Mouse (Mus musculus): ENCODE results near the gene Olfr231. TPM values are rescaled to one million over a fixed set of nuclear protein-coding genes. Genes with fewer than 3 reads are reported as not detected.

Gene Olfr231
- polyA plus RNA-seq (2021; fragmentation: Nextera tagmentation): not detected in 2 replicates
- long read RNA-seq, experiment 1: 0 reads
- long read RNA-seq, experiment 2: 0 reads

DNA sequence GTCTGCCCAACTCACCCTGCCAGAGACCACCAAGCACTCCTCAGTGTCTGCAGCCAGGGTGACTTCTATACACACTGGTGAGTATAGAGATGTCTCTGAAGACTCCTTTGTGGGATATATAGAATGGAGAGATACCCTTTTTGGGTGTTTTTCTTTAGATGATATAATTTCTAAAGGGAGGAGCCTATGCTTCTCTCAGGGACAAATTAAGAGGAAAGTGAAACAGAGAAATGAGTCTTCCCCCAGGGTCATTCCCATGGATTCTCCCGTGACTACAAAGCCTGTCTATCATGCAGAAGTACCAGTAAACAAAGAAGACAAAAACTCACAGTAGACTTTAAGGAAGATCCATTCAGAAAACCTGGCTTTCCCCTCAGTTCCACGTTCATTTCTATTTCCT, at the start of gene Olfr231:
Gene Olfr231 (minus strand): TSS at position 101 of the 400 bp plus-strand sequence.

DNA sequence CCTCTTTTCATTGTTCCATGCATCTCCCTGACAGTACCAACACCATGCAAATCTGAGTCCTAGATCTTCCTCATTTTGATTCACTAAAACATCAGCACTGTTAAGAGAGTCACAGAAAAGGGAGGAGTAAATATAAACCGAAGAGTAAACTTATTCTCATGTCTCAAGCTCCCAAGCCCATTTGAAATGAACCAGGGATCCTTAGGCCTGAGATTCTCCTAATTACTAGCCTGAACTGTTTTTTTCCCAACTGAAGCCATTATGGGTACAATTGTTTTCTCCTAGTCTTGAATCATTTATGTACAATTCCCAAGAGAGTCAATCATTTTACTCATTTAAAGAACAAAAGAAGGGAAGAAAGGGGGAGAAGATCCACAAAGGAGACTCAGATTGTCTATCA, 34.4 kb upstream of the Olfr231 start, which contains the start of gene Olfr420:
Gene Olfr420 (plus strand): TSS at position 301 of the 400 bp plus-strand sequence.

DNA sequence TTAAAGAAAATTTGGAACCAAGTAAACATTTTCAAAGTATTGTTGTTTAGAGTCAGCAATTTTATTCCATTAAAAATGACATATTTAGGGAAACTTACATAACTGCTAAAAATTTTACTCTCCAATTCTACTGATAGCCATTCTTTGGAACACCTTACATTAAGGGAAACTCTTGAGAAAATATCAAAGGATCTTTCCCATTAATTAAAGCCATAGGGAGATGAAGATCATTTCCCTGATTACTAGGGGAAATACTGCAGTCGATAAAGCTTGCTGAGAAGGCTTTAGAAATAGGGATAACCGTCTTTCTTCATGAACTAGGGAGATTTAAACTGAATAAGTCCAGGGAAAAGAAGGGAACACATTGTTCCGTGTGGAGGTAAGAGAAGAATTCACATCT, 10.3 kb upstream of the Olfr231 start, which contains the start of gene Olfr424:
Gene Olfr424 (plus strand): TSS at position 301 of the 400 bp plus-strand sequence.

DNA sequence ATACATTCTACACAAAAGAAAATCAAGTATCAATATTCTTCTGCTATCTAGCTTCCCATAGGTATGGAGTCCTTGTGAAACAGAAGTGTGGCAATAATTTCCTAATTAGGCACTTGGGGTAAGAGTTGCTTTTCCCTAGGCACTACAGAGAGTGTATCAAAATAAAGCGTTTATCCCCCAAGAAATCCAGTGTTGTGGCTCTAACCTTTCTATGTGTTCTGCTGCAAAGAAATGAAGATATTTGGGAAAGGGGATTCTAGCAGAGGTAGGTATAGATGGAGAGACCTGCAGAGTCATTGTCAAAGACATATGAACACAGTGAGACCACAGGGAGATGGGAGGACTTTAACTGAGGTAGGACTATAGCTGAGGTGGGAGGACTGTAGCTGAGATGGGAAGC, 24.4 kb downstream of the Olfr231 start, which contains the start of gene Olfr427:
Gene Olfr427 (plus strand): TSS at position 301 of the 400 bp plus-strand sequence.

DNA sequence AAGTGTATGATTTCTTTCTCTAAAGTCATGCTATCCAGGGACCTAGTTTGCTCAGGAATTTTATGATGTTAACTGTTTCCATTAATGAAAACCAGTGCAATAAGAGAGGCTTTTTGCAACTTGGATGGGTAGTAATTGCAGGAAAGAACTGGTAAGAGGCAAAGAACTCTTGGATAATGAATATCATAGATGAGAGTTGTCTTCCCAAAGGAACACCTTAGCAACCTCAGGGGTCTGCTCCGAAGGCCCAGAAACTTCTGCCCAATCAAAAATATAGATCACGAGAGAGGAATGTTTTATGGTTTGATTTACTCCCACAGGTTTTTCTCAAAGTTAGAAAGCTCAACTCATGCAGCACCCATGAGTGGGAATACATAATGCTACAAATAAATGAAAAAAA, 36.9 kb downstream of the Olfr231 start, which contains the start of gene Olfr429:
Gene Olfr429 (plus strand): TSS at position 301 of the 400 bp plus-strand sequence.

DNA sequence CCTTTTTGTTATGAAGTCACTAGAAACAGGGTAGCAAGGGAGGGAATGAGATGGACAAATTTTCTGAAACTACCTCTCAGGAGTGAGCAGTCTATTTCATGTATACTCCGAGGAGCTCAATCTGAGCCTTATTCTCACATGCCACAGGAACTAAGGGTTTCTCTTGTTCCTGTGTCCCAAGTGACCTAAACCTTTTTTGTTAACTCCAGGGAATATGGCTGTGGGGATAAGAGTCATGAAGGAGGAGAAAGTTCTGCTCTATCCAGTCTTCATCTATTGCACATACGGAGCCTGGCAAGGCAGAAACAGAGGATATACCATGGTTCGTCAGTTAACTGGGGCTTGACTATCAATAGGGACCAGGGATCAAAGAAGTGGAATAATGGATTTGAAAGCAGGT, 54.7 kb downstream of the Olfr231 start, which contains the start of gene Olfr430:
Gene Olfr430 (plus strand): TSS at position 301 of the 400 bp plus-strand sequence.

Other genes with a start within 250 kb of the Olfr231 start
- 0.14 TPM in 1 of 2 replicates, not detected in the other for gene Ifi211, start 208.1 kb downstream of the Olfr231 start, polyA plus RNA-seq (2021; fragmentation: Nextera tagmentation)
- 1.7 and 1.8 TPM in 2 replicates for gene Mndal, start 178.7 kb downstream of the Olfr231 start, polyA plus RNA-seq (2021; fragmentation: Nextera tagmentation)
- 0.74 and 0.90 TPM in 2 replicates for gene Ifi203, start 178.5 kb downstream of the Olfr231 start, polyA plus RNA-seq (2021; fragmentation: Nextera tagmentation)
- gene Ifi202b, start 138.4 kb downstream of the Olfr231 start, polyA plus RNA-seq (2021; fragmentation: Nextera tagmentation): 0.10 TPM in 1 of 2 replicates, not detected in the other
- not detected in 2 replicates for gene Ifi205, start 89.4 kb downstream of the Olfr231 start, polyA plus RNA-seq (2021; fragmentation: Nextera tagmentation)
- not detected in 2 replicates for gene Olfr433, start 80.5 kb downstream of the Olfr231 start, polyA plus RNA-seq (2021; fragmentation: Nextera tagmentation)
- not detected in 2 replicates for gene Olfr432, start 72.0 kb downstream of the Olfr231 start, polyA plus RNA-seq (2021; fragmentation: Nextera tagmentation)
- not detected in 2 replicates for gene Olfr430, start 54.6 kb downstream of the Olfr231 start, polyA plus RNA-seq (2021; fragmentation: Nextera tagmentation)
- not detected in 2 replicates for gene Olfr429, start 36.8 kb downstream of the Olfr231 start, polyA plus RNA-seq (2021; fragmentation: Nextera tagmentation)
- not detected in 2 replicates for gene Olfr427, start 24.3 kb downstream of the Olfr231 start, polyA plus RNA-seq (2021; fragmentation: Nextera tagmentation)
- gene Olfr424, start 10.4 kb upstream of the Olfr231 start, polyA plus RNA-seq (2021; fragmentation: Nextera tagmentation): not detected in 2 replicates
- gene Olfr420, start 34.5 kb upstream of the Olfr231 start, polyA plus RNA-seq (2021; fragmentation: Nextera tagmentation): not detected in 2 replicates
- not detected in 2 replicates for gene Spta1, start 51.6 kb upstream of the Olfr231 start, polyA plus RNA-seq (2021; fragmentation: Nextera tagmentation)
- not detected in 2 replicates for gene Olfr419, start 130.9 kb upstream of the Olfr231 start, polyA plus RNA-seq (2021; fragmentation: Nextera tagmentation)
- gene Mptx1, start 209.4 kb upstream of the Olfr231 start, polyA plus RNA-seq (2021; fragmentation: Nextera tagmentation): not detected in 2 replicates
- gene Olfr417, start 244.0 kb upstream of the Olfr231 start, polyA plus RNA-seq (2021; fragmentation: Nextera tagmentation): not detected in 2 replicates

Measured in layer of hippocampus, adult 6 months (tissue).